Mouse (Mus musculus) T-helper 17 cell (primary cell): Measurements from ENCODE around the gene Zp3.

Experiments used
- in situ Hi-C, 2 experiments: fragments of 300-600 bp; cut with MboI, MseI; formaldehyde crosslinking; loops; 1 replicate in 1 of 2; 2 replicates in 1 of 2; pipeline ENCODE4 v1.15.1; 2025; ENCODE audit warnings: high pct_unique_total_duplicates in 2 of 2

The Zp3 gene

GRCm38 (mm10) chr5:135959911-135960310 lies 20.0 kb upstream of the Zp3 start:
- in situ Hi-C loops = loop anchor here (5.0 to 25.0 kb wide), 3 partner anchors 563 to 1827 kb away; partner anchors contain the start of genes Mepce (in 1 of the 2), Ppp1r35 (in 1 of the 2), Srrt (in 1 of the 2) and Trip6 (in 1 of the 2)

- in situ Hi-C loops = loop anchor here (25.0 kb wide), 2 partner anchors 1351 to 1826 kb away; partner anchors contain the start of genes Mepce (in 1 of the 2), Ppp1r35 (in 1 of the 2), Srrt (in 1 of the 2) and Trip6 (in 1 of the 2)
Observed at GRCm38 (mm10) chr5:135960909-135961635, 18.8 kb upstream of the Zp3 start.

GRCm38 (mm10) chr5:135962125-135962491 lies 17.8 kb upstream of the Zp3 start:
- in situ Hi-C loops = loop anchor here (25.0 kb wide), 2 partner anchors 1350 to 1825 kb away; partner anchors contain the start of genes Mepce (in 1 of the 2), Ppp1r35 (in 1 of the 2), Srrt (in 1 of the 2) and Trip6 (in 1 of the 2)

DNA sequence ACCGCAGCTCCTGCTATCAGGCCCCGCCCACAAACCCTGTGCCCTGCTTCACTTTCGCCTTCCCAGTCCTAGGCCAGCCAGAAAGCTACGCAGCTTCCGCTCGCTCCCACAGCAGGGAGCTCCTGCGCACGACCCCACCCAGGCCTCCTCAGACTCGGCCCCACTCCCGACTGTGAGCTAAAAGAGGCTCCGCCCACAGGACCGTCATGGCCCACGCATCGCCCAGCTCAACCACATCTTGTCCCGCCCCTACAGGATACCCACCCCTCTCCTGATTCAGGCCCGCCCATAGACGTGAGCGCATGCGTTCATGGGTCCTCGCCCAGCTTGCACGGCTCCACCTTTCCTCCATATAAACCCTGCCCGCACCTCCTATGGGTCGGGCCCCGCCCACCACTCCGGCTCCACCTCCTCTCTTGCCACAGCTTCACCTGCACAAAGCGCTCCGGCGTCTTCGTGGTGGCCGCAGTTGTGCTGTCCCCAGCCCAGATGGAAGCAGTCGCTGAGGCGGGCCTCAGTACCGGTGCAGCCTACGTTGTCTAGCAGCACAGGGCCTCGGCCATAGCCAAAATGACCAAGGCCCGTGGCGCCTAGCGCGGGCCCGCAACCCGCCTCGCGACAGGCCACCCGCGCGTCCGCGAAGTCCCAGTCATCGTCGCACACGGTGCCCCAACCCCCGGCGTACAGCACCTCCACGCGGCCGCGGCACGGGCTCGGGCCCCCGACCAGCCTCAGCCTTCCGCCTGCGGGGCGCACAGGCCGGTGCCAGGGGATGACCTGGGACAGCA lies 17.2 kb upstream of the Zp3 start:
- in situ Hi-C loops = loop anchor here (25.0 kb wide), 2 partner anchors 1350 to 1825 kb away; partner anchors contain the start of genes Mepce (in 1 of the 2), Ppp1r35 (in 1 of the 2), Srrt (in 1 of the 2) and Trip6 (in 1 of the 2)

GRCm38 (mm10) chr5:135963280-135963627 lies 16.6 kb upstream of the Zp3 start:
- in situ Hi-C loops = loop anchor here (25.0 kb wide), 2 partner anchors 1349 to 1824 kb away; partner anchors contain the start of genes Mepce (in 1 of the 2), Ppp1r35 (in 1 of the 2), Srrt (in 1 of the 2) and Trip6 (in 1 of the 2)

- in situ Hi-C loops = loop anchor here (25.0 kb wide), 2 partner anchors 1347 to 1822 kb away; partner anchors contain the start of genes Mepce (in 1 of the 2), Ppp1r35 (in 1 of the 2), Srrt (in 1 of the 2) and Trip6 (in 1 of the 2)
Observed at GRCm38 (mm10) chr5:135965501-135965930, 14.4 kb upstream of the Zp3 start.

GRCm38 (mm10) chr5:135966866-135967265 lies 13.0 kb upstream of the Zp3 start:
- in situ Hi-C loops = loop anchor here (25.0 kb wide), 2 partner anchors 1345 to 1820 kb away; partner anchors contain the start of genes Mepce (in 1 of the 2), Ppp1r35 (in 1 of the 2), Srrt (in 1 of the 2) and Trip6 (in 1 of the 2)

DNA sequence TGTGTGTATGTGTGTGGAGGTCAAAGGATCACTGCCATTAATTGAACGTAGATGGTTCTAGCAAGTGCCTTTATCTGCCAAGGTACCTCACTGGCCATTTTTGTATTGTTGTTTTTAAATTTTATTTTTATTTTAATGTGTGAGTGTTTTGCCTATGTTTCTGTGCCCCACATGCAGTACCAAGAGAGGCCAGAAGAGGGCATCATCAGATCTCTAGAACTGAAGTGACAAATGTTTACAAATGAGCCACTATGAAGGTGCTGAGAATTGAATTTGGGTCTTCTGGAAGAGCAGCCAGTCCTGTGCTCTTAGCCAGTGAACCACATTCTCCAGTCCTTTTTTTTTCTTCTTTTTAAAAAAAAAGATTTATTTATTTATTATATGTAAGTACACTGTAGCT lies 11.1 kb upstream of the Zp3 start:
- in situ Hi-C loops = loop anchor here (25.0 kb wide), 2 partner anchors 1344 to 1819 kb away; partner anchors contain the start of genes Mepce (in 1 of the 2), Ppp1r35 (in 1 of the 2), Srrt (in 1 of the 2) and Trip6 (in 1 of the 2)

- in situ Hi-C loops = loop anchor here (25.0 kb wide), 2 partner anchors 1342 to 1817 kb away; partner anchors contain the start of genes Mepce (in 1 of the 2), Ppp1r35 (in 1 of the 2), Srrt (in 1 of the 2) and Trip6 (in 1 of the 2)
Observed at GRCm38 (mm10) chr5:135970247-135970646, 9.7 kb upstream of the Zp3 start.

DNA sequence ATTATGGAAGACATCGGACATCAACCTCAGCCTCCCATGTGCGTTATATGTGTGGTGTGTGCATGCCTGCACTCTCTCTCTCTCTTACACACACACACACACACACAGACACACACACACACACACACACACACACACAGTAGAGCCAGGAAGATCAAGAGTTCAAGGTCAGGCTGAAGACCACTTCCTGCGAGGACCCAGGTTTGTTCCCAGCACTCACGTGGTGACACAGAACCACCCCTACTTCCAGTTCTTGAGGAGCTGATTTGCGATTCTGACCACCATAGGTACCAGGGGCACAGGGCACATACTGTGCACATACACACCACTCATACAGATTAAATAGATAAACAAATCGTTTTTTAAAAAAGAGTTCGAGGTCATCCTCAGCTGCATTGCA lies 8.0 kb upstream of the Zp3 start:
- in situ Hi-C loops = loop anchor here (25.0 kb wide), 2 partner anchors 1340 to 1815 kb away; partner anchors contain the start of genes Mepce (in 1 of the 2), Ppp1r35 (in 1 of the 2), Srrt (in 1 of the 2) and Trip6 (in 1 of the 2)

GRCm38 (mm10) chr5:135974365-135974764 lies 5.5 kb upstream of the Zp3 start, which contains the start of gene Ssc4d:
Gene Ssc4d, minus strand, starts transcription at chr5:135974531.
- in situ Hi-C loops = loop anchor here (25.0 kb wide), 2 partner anchors 1338 to 1813 kb away; partner anchors contain the start of genes Mepce (in 1 of the 2), Ppp1r35 (in 1 of the 2), Srrt (in 1 of the 2) and Trip6 (in 1 of the 2)

DNA sequence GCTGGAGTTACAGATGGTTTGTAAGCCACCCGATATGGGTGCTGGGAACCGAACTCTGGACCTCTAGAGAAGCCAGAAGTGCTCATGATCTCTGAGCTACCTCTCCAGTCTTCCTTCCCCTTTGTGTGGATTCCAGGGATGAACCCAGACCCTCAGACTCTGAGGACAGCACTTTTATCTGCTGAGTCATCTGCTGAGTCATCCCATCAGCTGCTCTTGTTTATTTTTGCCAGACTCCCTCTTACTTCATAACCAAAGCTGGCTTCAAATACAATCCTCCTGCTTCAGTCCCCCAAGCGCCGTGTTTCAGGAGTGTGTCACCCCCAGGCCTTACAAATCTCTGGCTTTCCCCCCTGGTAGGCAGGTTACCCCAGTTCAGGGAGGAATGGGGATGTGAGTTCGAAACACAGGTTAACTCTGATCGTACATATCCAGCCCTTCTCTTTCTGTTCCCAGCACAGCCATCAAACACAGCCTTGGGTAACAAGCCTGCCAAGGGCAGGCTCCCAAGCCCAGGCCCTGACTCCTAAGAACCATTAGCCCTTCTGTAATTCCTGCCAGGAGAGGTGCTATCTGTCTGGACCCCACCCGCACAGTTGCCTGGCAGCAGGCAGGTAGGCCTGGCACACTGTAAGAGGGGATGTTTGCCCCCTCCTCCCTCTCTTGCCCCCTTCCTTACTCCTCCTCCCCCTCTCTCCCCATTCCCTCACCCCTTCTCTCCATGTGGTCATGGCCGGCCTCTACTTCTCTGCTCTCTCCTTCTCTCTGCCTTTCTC lies 3.8 kb upstream of the Zp3 start:
- in situ Hi-C loops = loop anchor here in 1 of 2 experiments (5.0 kb wide), 1 partner anchor 86 kb away; no protein-coding TSS in a partner anchor

- in situ Hi-C loops = loop anchor here in 1 of 2 experiments (5.0 kb wide), 1 partner anchor 83 kb away; no protein-coding TSS in a partner anchor
Observed at GRCm38 (mm10) chr5:135979381-135979780, 518 bp upstream of the Zp3 start.

DNA sequence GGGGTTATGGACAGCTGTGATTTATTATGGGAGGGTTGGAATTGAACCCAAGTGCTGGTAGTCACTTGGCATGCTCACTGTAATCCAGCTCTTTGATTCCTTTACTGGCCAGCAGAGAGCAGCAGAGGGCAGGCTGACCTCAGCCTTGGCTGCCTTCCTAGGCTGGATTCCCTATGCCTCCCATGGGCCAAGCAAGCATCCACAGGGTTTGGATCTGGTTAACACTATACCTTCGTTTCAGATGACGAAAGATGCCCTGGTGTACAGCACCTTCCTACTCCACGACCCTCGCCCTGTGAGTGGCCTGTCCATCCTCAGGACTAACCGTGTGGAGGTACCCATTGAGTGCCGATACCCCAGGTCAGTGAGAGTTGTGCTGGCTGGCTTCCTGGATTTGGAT lies 2.5 kb downstream of the Zp3 start:
- in situ Hi-C loops = no loop called here

- in situ Hi-C loops = no loop called here
Observed at GRCm38 (mm10) chr5:135984546-135985044, 4.7 kb downstream of the Zp3 start.

DNA sequence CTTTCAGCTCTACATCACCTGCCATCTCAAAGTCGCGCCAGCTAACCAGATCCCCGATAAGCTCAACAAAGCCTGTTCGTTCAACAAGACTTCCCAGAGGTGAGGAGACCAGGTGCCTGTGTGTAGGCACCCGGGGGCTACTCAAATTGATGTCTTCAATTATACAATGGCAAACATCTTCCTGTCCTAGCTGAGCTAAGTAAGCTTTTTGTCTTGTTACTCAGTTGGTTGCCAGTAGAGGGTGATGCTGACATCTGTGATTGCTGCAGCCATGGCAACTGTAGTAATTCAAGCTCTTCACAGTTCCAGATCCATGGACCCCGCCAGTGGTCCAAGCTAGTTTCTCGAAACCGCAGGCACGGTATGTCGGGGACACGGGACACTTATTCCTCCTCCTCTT lies 7.3 kb downstream of the Zp3 start:
- in situ Hi-C loops = no loop called here

- in situ Hi-C loops = no loop called here
Observed at GRCm38 (mm10) chr5:135990601-135991000, 10.7 kb downstream of the Zp3 start.

DNA sequence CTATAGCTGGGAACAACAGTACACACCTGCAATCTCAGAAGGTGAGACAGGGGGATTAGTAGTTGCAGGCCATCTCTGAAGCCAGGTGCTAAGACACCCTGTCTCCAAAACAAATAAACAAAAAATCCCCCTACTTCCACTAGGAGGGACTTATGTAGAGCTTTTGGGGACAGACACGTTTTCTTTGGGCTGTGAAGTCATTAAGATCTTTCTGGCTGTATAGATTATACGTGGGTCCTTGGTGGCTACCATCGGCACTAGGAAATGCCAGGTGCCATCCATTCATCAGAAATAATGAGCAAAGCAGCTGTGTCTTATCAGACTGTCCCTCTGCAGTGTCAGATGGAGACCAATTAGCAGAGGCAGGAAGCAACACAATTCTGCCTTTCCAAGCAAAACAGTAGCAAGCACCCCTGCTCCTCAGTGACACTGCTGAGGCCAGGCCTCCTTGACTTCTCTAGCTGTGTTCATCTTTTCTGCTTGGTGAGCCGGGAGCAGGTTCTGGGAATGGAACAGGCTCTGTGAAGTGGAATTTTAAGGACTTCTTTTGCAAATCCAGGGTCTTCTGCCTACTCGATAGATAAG lies 13.6 kb downstream of the Zp3 start:
- in situ Hi-C loops = no loop called here

- in situ Hi-C loops = no loop called here
Observed at GRCm38 (mm10) chr5:135994335-135994724, 14.4 kb downstream of the Zp3 start.
